Mouse (Mus musculus) mature B cell (primary cell): ENCODE measurements around the gene Rrh.

Source experiments
- in situ Hi-C: fragments of 300-500 bp; cut with MboI; formaldehyde crosslinking; loops from 2 replicates; pipeline ENCODE4 v1.14.3; 2019

The Rrh gene

GRCm38 (mm10) chr3:129822206-129822775, at the start of gene Rrh:
TSS of gene Rrh (minus strand) at chr3:129822587.
- in situ Hi-C loops = no loop called here

- in situ Hi-C loops = no loop called here
Measured at GRCm38 (mm10) chr3:129863698-129864097, 41.3 kb upstream of the Rrh start.

GRCm38 (mm10) chr3:129862592-129862991, 40.2 kb upstream of the Rrh start:
- in situ Hi-C loops = no loop called here

- in situ Hi-C loops = loop anchor here (25.0 kb wide), 1 partner anchor 215 kb away; the partner anchor contains the start of gene Sec24b
Measured at GRCm38 (mm10) chr3:129846846-129847245, 24.5 kb upstream of the Rrh start.

GRCm38 (mm10) chr3:129845868-129846267, 23.5 kb upstream of the Rrh start:
- in situ Hi-C loops = loop anchor here (25.0 kb wide), 1 partner anchor 216 kb away; the partner anchor contains the start of gene Sec24b

GRCm38 (mm10) chr3:129838017-129838416, 15.6 kb upstream of the Rrh start:
- in situ Hi-C loops = loop anchor here (25.0 kb wide), 1 partner anchor 224 kb away; the partner anchor contains the start of gene Sec24b

GRCm38 (mm10) chr3:129836965-129837364, 14.6 kb upstream of the Rrh start:
- in situ Hi-C loops = loop anchor here (25.0 kb wide), 1 partner anchor 225 kb away; the partner anchor contains the start of gene Sec24b

- in situ Hi-C loops = loop anchor here (25.0 kb wide), 1 partner anchor 226 kb away; the partner anchor contains the start of gene Sec24b
Measured at GRCm38 (mm10) chr3:129836051-129836697, 13.8 kb upstream of the Rrh start.

- in situ Hi-C loops = loop anchor here (25.0 kb wide), 1 partner anchor 227 kb away; the partner anchor contains the start of gene Sec24b
Measured at GRCm38 (mm10) chr3:129835388-129835934, 13.1 kb upstream of the Rrh start, which contains the start of gene Cfi. TSS of gene Cfi (plus strand) at chr3:129835884.

GRCm38 (mm10) chr3:129831035-129831568, 8.7 kb upstream of the Rrh start, which contains the start of gene Gar1:
TSS of gene Gar1 (minus strand) at chr3:129831396.
- in situ Hi-C loops = loop anchor here (25.0 kb wide), 1 partner anchor 231 kb away; the partner anchor contains the start of gene Sec24b

- in situ Hi-C loops = loop anchor here (25.0 kb wide), 1 partner anchor 232 kb away; the partner anchor contains the start of gene Sec24b
Measured at GRCm38 (mm10) chr3:129830626-129831025, 8.2 kb upstream of the Rrh start.

GRCm38 (mm10) chr3:129827691-129828090, 5.3 kb upstream of the Rrh start:
- in situ Hi-C loops = loop anchor here (25.0 kb wide), 1 partner anchor 235 kb away; the partner anchor contains the start of gene Sec24b

- in situ Hi-C loops = loop anchor here (25.0 kb wide), 1 partner anchor 236 kb away; the partner anchor contains the start of gene Sec24b
Measured at GRCm38 (mm10) chr3:129826691-129827090, 4.3 kb upstream of the Rrh start.

GRCm38 (mm10) chr3:129824891-129825290, 2.5 kb upstream of the Rrh start:
- in situ Hi-C loops = loop anchor here (25.0 kb wide), 1 partner anchor 237 kb away; the partner anchor contains the start of gene Sec24b

- in situ Hi-C loops = no loop called here
Measured at GRCm38 (mm10) chr3:129824146-129824545, 1.8 kb upstream of the Rrh start.

- in situ Hi-C loops = no loop called here
Measured at GRCm38 (mm10) chr3:129823293-129823692, 906 bp upstream of the Rrh start.

GRCm38 (mm10) chr3:129821736-129822135, 651 bp downstream of the Rrh start:
- in situ Hi-C loops = no loop called here

GRCm38 (mm10) chr3:129820847-129821246, 1.5 kb downstream of the Rrh start:
- in situ Hi-C loops = no loop called here

- in situ Hi-C loops = no loop called here
Measured at GRCm38 (mm10) chr3:129803765-129804164, 18.6 kb downstream of the Rrh start, which contains the start of gene Lrit3. TSS of gene Lrit3 (minus strand) at chr3:129804030.

GRCm38 (mm10) chr3:129799011-129799410, 23.4 kb downstream of the Rrh start:
- in situ Hi-C loops = no loop called here

- in situ Hi-C loops = no loop called here
Measured at GRCm38 (mm10) chr3:129798551-129798950, 23.8 kb downstream of the Rrh start.

GRCm38 (mm10) chr3:129797341-129797740, 25.0 kb downstream of the Rrh start:
- in situ Hi-C loops = no loop called here
